Mouse (Mus musculus) liver, adult 2 months (tissue): Measurements from ENCODE around the gene Cdc37. TPM values are rescaled to one million over a fixed set of nuclear protein-coding genes. Genes with fewer than 3 reads are reported as not detected.

ENCODE experiments used
- DNase-seq: peaks from one replicate; pipeline ENCODE4 v3.0.0-alpha.2; 2011; ENCODE audit warnings: low read depth, low spot score; ENCODE audit errors: extremely low read depth
- H3K27ac ChIP-seq: fragments of 200-500 bp; replicated peaks from 2 replicates; pipeline ENCODE4 v1.5.1; 2012; ENCODE audit warnings: low read depth, mild to moderate bottlenecking, control low read depth, inconsistent platforms, low read length; ENCODE audit not compliant: insufficient read depth
- H3K27me3 ChIP-seq: fragments of 200-500 bp; 2 replicates; pipeline ENCODE4 v1.6.1; 2012; ENCODE audit warnings: mild to moderate bottlenecking, moderate library complexity, low read length, inconsistent platforms; ENCODE audit not compliant: control insufficient read depth, insufficient read depth
- H3K36me3 ChIP-seq: fragments of 200-500 bp; 2 replicates; pipeline ENCODE4 v1.6.1; 2012; ENCODE audit warnings: low read length, inconsistent platforms; ENCODE audit not compliant: control insufficient read depth, insufficient read depth
- H3K4me1 ChIP-seq: fragments of 200-500 bp; 2 replicates; pipeline ENCODE4 v1.6.1; 2011; ENCODE audit warnings: low read length; ENCODE audit not compliant: control insufficient read depth, insufficient read depth
- H3K4me3 ChIP-seq: fragments of 200-500 bp; 2 replicates; pipeline ENCODE4 v1.5.1; 2011; ENCODE audit warnings: low read depth, mild to moderate bottlenecking, control low read depth, low read length, moderate library complexity; ENCODE audit not compliant: insufficient read depth
- H3K79me2 ChIP-seq: fragments of 200-500 bp; 2 replicates; pipeline ENCODE4 v1.6.1; 2012; ENCODE audit warnings: inconsistent platforms, mild to moderate bottlenecking, low read length, moderate library complexity; ENCODE audit not compliant: control insufficient read depth, insufficient read depth
- H3K9ac ChIP-seq: fragments of 200-500 bp; 2 replicates; pipeline ENCODE4 v1.6.1; 2012; ENCODE audit warnings: low read depth, mild to moderate bottlenecking, control low read depth, inconsistent platforms, low read length
- CTCF ChIP-seq: fragments of 200-500 bp; IDR thresholded peaks from 2 replicates; pipeline ENCODE4 v1.5.1; 2011; ENCODE audit warnings: low read depth, low read length, control low read depth
- POLR2A ChIP-seq: fragments of 200-500 bp; IDR thresholded peaks from 2 replicates; pipeline ENCODE4 v1.6.1; 2011; ENCODE audit warnings: low read length, control low read depth; ENCODE audit not compliant: insufficient read depth; ENCODE audit errors: extremely low read depth
- WGBS: fragments of 180-500 bp; shearing (Covaris S2); methylation state at CpG from one replicate; pipeline ENCODE4 v1.1.7; 2018; 5-methylcytosine and 5-hydroxymethylcytosine counted together
- polyA plus RNA-seq: library from polyadenylated mRNA; depleted of rRNA; stranded (reverse); fragments of >200 nt; gene quantifications from 2 replicates; pipeline ENCODE4 v1.2.3, GENCODE M21; 2012
- total RNA-seq: library from RNA; depleted of rRNA; stranded (reverse); fragments of >200 nt; gene quantifications from 2 replicates; pipeline ENCODE4 v1.2.3, GENCODE M21; 2014

Cdc37 gene
- total and polyA plus RNA-seq, 2 experiments, result 27.4 to 41.2 TPM

- TF ChIP-seq POLR2A (no peak), CTCF (no peak)
- Histone ChIP-seq H3K4me1 (no peaks in the 10 kb centered on the region), H3K9ac (no peak overlapping the region), H3K27ac (peak overlapping the region; percentile 33), H3K36me3 (peaks cover 2% of the 10 kb centered on the region; the same call in 1 of the 2 replicates), H3K4me3 (no peak overlapping the region), H3K27me3 (no peaks in the 10 kb centered on the region), H3K79me2 (no peaks in the 10 kb centered on the region)
- no peak for DNase-seq
- 48% methylated on average over 1 of the region's 1 CpGs for WGBS
Measured at GRCm38 (mm10) chr9:21135941-21136381, 13.8 kb downstream of the Cdc37 start.

DNA sequence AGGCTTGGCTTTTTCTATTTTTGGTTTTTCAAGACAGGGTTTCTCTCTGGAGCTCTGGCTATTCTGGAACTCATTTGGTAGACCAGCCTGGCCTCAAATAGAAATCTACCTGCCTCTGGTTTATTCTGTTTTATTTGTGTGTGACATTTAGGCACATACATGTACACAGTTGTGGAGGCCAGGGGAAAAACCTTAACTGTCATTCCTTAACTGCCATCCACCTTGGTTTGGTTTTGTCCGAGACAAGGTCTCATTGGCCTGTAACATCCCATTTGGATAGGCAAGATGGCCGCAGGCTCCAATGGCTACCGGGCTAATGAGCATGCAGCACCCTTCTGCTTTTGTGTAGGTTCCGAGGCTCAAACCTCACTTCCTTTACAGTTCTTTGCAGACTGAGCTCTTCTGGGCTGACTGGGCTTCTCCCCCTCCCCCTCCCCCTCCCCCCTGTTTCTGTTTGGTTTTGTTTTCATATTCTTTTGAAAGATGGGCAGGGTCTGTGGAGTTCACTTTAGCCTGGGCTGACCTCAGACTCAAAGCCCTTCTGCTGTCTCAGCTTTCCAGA, 14.4 kb downstream of the Cdc37 start:
- WGBS, result 80% methylated on average over 4 of the region's 4 CpGs
- Histone ChIP-seq H3K4me1 (peaks cover 2% of the 10 kb centered on the region; the same call in 1 of the 2 replicates), H3K9ac (no peak overlapping the region), H3K27ac (no peak overlapping the region), H3K27me3 (no peaks in the 10 kb centered on the region), H3K4me3 (no peak overlapping the region), H3K79me2 (no peaks in the 10 kb centered on the region; the same call in 1 of the 2 replicates), H3K36me3 (peaks cover 2% of the 10 kb centered on the region; the same call in 1 of the 2 replicates)
- DNase-seq, result no peak
- TF ChIP-seq CTCF, result no peak
- no peak for TF ChIP-seq POLR2A

GRCm38 (mm10) chr9:21134595-21135328, 15.0 kb downstream of the Cdc37 start:
- H3K27ac ChIP-seq, result no peak overlapping the region
- peaks cover 4% of the 10 kb centered on the region; the same call in 1 of the 2 replicates for H3K4me1 ChIP-seq
- TF ChIP-seq POLR2A, result no peak
- no peak for TF ChIP-seq CTCF
- H3K79me2 ChIP-seq, result no peaks in the 10 kb centered on the region; the same call in 1 of the 2 replicates
- H3K27me3 ChIP-seq, result no peaks in the 10 kb centered on the region
- 56% methylated on average over 9 of the region's 9 CpGs for WGBS
- peak; percentile 14 for DNase-seq
- no peak overlapping the region for H3K9ac ChIP-seq
- H3K36me3 ChIP-seq, result peaks cover 2% of the 10 kb centered on the region; the same call in 1 of the 2 replicates
- no peak overlapping the region for H3K4me3 ChIP-seq

DNA sequence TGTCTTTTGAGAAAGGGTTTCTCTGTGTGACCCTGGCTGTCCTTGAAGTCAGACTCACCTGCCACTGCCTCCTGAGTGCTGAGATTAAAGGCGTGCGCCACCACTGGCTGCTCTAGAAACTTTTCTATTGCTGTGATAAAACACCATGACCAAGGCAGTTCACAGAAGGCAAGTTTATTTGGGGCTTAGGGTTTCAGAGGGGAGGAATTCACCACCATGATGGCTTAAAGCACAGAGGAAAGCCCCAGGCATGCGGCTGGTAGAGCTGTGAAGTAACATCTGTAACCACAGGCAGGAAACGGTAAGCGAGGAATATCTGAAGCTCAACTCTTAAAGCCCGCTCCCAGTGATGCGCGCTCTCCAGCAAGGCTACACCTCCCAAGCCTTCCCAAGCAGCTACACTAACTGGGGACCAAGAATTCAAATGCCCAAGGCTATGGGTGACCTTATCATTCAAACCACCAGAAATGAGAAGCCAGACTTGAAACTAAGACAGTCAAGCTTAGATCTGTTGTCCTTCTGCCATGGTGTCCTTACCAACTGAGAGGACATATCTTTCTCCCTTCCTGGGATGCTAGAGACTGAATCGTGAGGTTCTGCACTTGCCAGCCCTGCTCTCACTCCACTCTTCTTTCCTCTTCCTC, 16.6 kb downstream of the Cdc37 start:
- Histone ChIP-seq H3K36me3 (no peaks in the 10 kb centered on the region), H3K4me1 (peaks cover 4% of the 10 kb centered on the region; the same call in 1 of the 2 replicates), H3K27ac (no peak overlapping the region), H3K9ac (no peak overlapping the region), H3K27me3 (no peaks in the 10 kb centered on the region), H3K79me2 (no peaks in the 10 kb centered on the region; the same call in 1 of the 2 replicates), H3K4me3 (no peak overlapping the region)
- TF ChIP-seq POLR2A (no peak), CTCF (no peak)
- DNase-seq, result no peak
- 79% methylated on average over 9 of the region's 9 CpGs for WGBS

DNA sequence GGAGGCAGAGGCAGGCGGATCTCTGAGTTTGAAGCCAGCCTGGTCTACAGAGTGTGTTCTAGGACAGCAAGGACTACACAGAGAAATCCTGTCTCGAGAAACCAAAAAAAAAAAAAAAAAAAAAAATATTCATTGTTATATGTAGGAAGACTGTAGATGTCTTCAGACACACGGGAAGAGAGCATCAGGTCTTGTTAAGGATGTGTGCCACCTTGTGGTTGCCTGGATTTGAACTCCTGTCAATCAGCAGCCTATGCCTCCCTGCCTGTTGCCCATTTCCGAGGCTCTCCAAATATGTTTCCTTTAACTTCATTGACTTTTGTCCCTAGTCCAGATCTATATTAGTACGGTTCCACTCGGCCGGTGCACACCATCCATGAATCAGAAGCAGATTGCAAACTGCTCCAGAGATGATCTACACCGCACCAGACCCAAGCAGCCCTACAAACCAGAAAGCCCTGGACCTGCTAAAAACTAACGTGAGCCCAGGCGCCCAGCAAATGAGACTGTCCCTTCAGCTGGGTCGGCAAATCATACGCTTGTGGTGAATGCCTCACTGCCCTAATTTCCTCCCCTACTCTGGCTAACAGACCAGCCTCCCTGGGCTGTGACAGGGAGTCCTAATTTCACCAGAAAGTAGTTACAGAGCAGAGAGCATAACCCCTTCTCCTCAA, 17.5 kb downstream of the Cdc37 start:
- TF ChIP-seq CTCF (peak; percentile 31; the same call in 1 of the 2 replicates), POLR2A (no peak)
- Histone ChIP-seq H3K9ac (no peak overlapping the region), H3K27me3 (no peaks in the 10 kb centered on the region), H3K36me3 (no peaks in the 10 kb centered on the region; the same call in 1 of the 2 replicates), H3K4me1 (peaks cover 4% of the 10 kb centered on the region; the same call in 1 of the 2 replicates), H3K79me2 (no peaks in the 10 kb centered on the region; the same call in 1 of the 2 replicates), H3K4me3 (no peak overlapping the region), H3K27ac (no peak overlapping the region)
- WGBS, result 69% methylated on average over 12 of the region's 12 CpGs
- DNase-seq, result peak; percentile 52
